Mouse (Mus musculus): ENCODE measurements around the gene Entpd2. TPM values are rescaled to one million over a fixed set of nuclear protein-coding genes. Genes with fewer than 3 reads are reported as not detected.

Gene Entpd2
- polyA plus RNA-seq, 1 experiment from 2014 or later = not detected

DNA sequence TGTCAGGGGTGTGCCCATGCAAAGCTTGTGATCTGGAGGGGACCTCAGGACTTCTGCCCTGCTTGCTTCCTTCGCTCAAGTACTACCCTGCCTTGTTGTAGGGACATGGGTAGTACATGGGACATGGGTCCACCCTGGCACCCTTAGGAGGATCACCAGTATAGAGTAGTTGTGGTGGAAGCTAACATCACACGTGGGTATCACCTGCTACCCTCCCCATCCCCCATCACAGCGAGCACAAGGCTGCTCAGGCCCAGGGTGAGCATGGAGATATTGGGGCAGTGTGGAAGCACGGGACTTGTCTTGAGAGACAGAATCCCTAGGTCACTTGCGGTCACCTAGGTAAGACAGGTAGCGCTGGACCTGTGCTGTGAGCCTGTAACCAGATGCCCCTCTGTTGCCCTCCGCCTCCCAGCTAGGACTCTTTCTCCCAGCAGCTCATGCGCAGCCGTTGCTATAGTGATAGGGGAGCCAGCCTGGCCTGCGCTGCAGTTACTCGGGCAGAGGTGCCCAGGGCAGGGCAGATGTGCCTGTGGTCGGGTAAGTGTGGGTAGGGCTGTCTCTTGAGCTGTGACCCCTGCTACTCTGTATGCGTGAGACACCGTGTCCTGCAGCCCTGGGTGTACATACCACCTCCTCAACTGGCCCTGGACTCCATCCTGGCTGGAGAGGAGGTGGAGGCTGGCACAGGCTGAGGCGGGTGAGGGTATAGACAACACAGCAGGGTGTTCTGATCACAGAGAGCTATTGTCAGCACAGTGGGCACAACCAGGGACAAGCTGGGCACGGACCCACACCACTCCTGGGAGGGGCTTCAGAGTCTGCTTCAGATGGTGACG is 34.9 kb downstream of the Entpd2 start:
- Histone ChIP-seq H3K27me3 (ENCODE audit: control insufficient read depth, insufficient read depth, low read length) (peaks cover 10% of the 10 kb centered on the region; the same call in 1 of the 2 replicates), H3K4me2 (ENCODE audit: low read depth) (no peak overlapping the region), H3K27ac (ENCODE audit: low read depth, low read length) (no peak overlapping the region), H3K4me1 (ENCODE audit: control insufficient read depth, insufficient read depth, low read length) (0 out of 2 replicates have a peak, but pooled peaks cover 3% of the 10 kb centered on the region), H3K9ac (ENCODE audit: low read length) (no peak overlapping the region), H3K4me3 (ENCODE audit: low read depth, low read length) (no peak overlapping the region), H3K9me3 (ENCODE audit: control insufficient read depth, low read length) (no peaks in the 10 kb centered on the region), H3K36me3 (ENCODE audit: control insufficient read depth, insufficient read depth, low read length) (no peaks in the 10 kb centered on the region; the same call in 1 of the 2 replicates)
- ATAC-seq (ENCODE audit: insufficient read depth, low FRiP score, low TSS enrichment) (no peak), DNase-seq (ENCODE audit: low spot score) (no peak)
- 75% methylated on average over 17 of the region's 17 CpGs for WGBS

GRCm38 (mm10) chr2:25431308-25431855 is 35.7 kb downstream of the Entpd2 start:
- no peaks in the 10 kb centered on the region; the same call in 1 of the 2 replicates for H3K36me3 ChIP-seq (ENCODE audit: control insufficient read depth, insufficient read depth, low read length)
- H3K9ac ChIP-seq (ENCODE audit: low read length) = no peak overlapping the region
- H3K4me1 ChIP-seq (ENCODE audit: control insufficient read depth, insufficient read depth, low read length) = 0 out of 2 replicates have a peak, but pooled peaks cover 3% of the 10 kb centered on the region
- no peak overlapping the region for H3K4me3 ChIP-seq (ENCODE audit: low read depth, low read length)
- 38% methylated on average over 6 of the region's 6 CpGs for WGBS
- no peak overlapping the region for H3K27ac ChIP-seq (ENCODE audit: low read depth, low read length)
- H3K27me3 ChIP-seq (ENCODE audit: control insufficient read depth, insufficient read depth, low read length) = peaks cover 6% of the 10 kb centered on the region; the same call in 1 of the 2 replicates
- ATAC-seq (ENCODE audit: insufficient read depth, low FRiP score, low TSS enrichment) (no peak), DNase-seq (ENCODE audit: low spot score) (no peak)
- no peaks in the 10 kb centered on the region for H3K9me3 ChIP-seq (ENCODE audit: control insufficient read depth, low read length)
- no peak overlapping the region for H3K4me2 ChIP-seq (ENCODE audit: low read depth)

DNA sequence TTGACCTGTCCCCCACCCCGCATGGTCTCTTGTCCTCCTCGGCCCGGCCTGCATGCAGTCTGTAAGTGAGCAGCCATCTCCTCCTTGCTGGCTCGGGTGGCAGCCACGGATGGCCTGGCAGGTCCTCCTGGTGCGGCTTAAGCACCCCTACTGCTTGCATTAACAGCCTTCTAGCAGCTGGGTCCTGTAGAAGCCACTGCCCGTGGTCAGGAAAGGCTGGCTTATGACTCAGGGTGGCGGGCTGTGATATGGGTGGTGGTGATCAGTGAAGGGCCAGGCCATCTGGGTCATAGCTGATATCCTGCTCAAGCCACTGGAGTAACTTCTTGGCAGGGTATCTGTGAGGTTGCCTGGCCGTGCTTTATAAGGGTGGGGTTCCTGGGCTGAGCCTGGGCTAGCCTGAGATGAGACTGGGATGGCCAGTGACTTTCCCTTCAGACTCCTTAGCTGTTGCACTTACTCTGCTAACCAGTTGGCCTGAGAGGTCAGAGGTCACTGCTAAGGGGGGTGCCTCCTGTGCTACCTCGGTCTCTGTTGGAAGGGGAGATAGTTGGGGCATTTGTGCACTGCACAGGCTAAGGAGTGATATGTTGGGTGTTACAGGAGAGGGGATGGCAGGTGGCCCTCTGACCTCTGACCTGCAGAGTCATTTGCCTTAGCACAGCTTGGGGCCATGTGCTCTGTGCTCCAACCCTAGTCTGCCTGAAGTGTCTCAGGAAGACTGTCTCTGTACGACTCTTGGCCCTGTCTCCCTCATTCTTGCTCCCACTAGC is 36.8 kb downstream of the Entpd2 start:
- no peak for DNase-seq (ENCODE audit: low spot score)
- Histone ChIP-seq H3K4me3 (ENCODE audit: low read depth, low read length) (no peak overlapping the region), H3K27ac (ENCODE audit: low read depth, low read length) (no peak overlapping the region), H3K9ac (ENCODE audit: low read length) (no peak overlapping the region), H3K4me2 (ENCODE audit: low read depth) (no peak overlapping the region), H3K9me3 (ENCODE audit: control insufficient read depth, low read length) (no peaks in the 10 kb centered on the region), H3K27me3 (ENCODE audit: control insufficient read depth, insufficient read depth, low read length) (peaks cover 6% of the 10 kb centered on the region; the same call in 1 of the 2 replicates), H3K36me3 (ENCODE audit: control insufficient read depth, insufficient read depth, low read length) (no peaks in the 10 kb centered on the region; the same call in 1 of the 2 replicates), H3K4me1 (ENCODE audit: control insufficient read depth, insufficient read depth, low read length) (0 out of 2 replicates have a peak, but pooled peaks cover 3% of the 10 kb centered on the region)
- ATAC-seq (ENCODE audit: insufficient read depth, low FRiP score, low TSS enrichment) = no peak
- 75% methylated on average over 11 of the region's 11 CpGs for WGBS

- Histone ChIP-seq H3K4me3 (ENCODE audit: low read depth, low read length) (no peak overlapping the region), H3K27ac (ENCODE audit: low read depth, low read length) (no peak overlapping the region), H3K9ac (ENCODE audit: low read length) (no peak overlapping the region), H3K4me2 (ENCODE audit: low read depth) (no peak overlapping the region), H3K4me1 (ENCODE audit: control insufficient read depth, insufficient read depth, low read length) (0 out of 2 replicates have a peak, but pooled peaks cover 3% of the 10 kb centered on the region), H3K27me3 (ENCODE audit: control insufficient read depth, insufficient read depth, low read length) (peaks cover 6% of the 10 kb centered on the region; the same call in 1 of the 2 replicates), H3K9me3 (ENCODE audit: control insufficient read depth, low read length) (no peaks in the 10 kb centered on the region), H3K36me3 (ENCODE audit: control insufficient read depth, insufficient read depth, low read length) (no peaks in the 10 kb centered on the region; the same call in 1 of the 2 replicates)
- ATAC-seq (ENCODE audit: insufficient read depth, low FRiP score, low TSS enrichment) = no peak
- DNase-seq (ENCODE audit: low spot score) = no peak
- 88% methylated on average over 17 of the region's 17 CpGs for WGBS
Measured at GRCm38 (mm10) chr2:25433101-25433500, 37.4 kb downstream of the Entpd2 start.

GRCm38 (mm10) chr2:25434292-25434691 is 38.6 kb downstream of the Entpd2 start:
- H3K4me3 ChIP-seq (ENCODE audit: low read depth, low read length) = no peak overlapping the region
- peaks cover 3% of the 10 kb centered on the region; the same call in 1 of the 2 replicates for H3K36me3 ChIP-seq (ENCODE audit: control insufficient read depth, insufficient read depth, low read length)
- H3K9ac ChIP-seq (ENCODE audit: low read length) = no peak overlapping the region
- H3K9me3 ChIP-seq (ENCODE audit: control insufficient read depth, low read length) = no peaks in the 10 kb centered on the region
- WGBS = 90% methylated on average over 8 of the region's 8 CpGs
- ATAC-seq (ENCODE audit: insufficient read depth, low FRiP score, low TSS enrichment) (no peak), DNase-seq (ENCODE audit: low spot score) (no peak)
- H3K27ac ChIP-seq (ENCODE audit: low read depth, low read length) = no peak overlapping the region
- H3K27me3 ChIP-seq (ENCODE audit: control insufficient read depth, insufficient read depth, low read length) = peaks cover 6% of the 10 kb centered on the region; the same call in 1 of the 2 replicates
- no peak overlapping the region for H3K4me2 ChIP-seq (ENCODE audit: low read depth)
- H3K4me1 ChIP-seq (ENCODE audit: control insufficient read depth, insufficient read depth, low read length) = 0 out of 2 replicates have a peak, but pooled peaks cover 3% of the 10 kb centered on the region

- no peak overlapping the region for H3K4me2 ChIP-seq (ENCODE audit: low read depth)
- H3K4me3 ChIP-seq (ENCODE audit: low read depth, low read length) = no peak overlapping the region
- H3K36me3 ChIP-seq (ENCODE audit: control insufficient read depth, insufficient read depth, low read length) = peaks cover 3% of the 10 kb centered on the region; the same call in 1 of the 2 replicates
- ATAC-seq (ENCODE audit: insufficient read depth, low FRiP score, low TSS enrichment) = no peak
- no peaks in the 10 kb centered on the region for H3K9me3 ChIP-seq (ENCODE audit: control insufficient read depth, low read length)
- H3K4me1 ChIP-seq (ENCODE audit: control insufficient read depth, insufficient read depth, low read length) = no peaks in the 10 kb centered on the region
- 96% methylated on average over 10 of the region's 10 CpGs for WGBS
- DNase-seq (ENCODE audit: low spot score) = no peak
- no peaks in the 10 kb centered on the region for H3K27me3 ChIP-seq (ENCODE audit: control insufficient read depth, insufficient read depth, low read length)
- no peak overlapping the region for H3K9ac ChIP-seq (ENCODE audit: low read length)
- H3K27ac ChIP-seq (ENCODE audit: low read depth, low read length) = no peak overlapping the region
Measured at GRCm38 (mm10) chr2:25436286-25436820, 40.7 kb downstream of the Entpd2 start.

DNA sequence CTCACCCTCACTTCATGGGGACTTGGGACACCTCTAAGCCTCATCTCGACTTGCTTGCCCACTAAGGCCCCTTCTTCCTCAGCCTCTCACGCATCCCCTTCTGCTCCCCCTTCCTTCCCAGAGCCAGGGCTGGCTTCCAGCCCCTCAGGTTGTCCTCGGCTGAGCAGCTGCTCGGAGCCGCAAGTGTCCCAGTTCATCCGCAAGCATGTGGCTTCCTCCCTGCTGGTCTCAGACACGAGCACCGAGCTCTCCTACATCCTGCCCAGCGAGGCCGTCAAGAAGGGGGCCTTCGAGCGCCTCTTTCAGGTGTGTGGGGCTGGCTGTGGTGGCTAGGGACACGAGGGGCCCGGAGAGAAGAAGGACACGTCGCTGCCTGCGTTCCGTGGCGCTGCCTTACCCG is 45.4 kb downstream of the Entpd2 start:
- Histone ChIP-seq H3K4me1 (ENCODE audit: control insufficient read depth, insufficient read depth, low read length) (no peaks in the 10 kb centered on the region), H3K4me2 (ENCODE audit: low read depth) (no peak overlapping the region), H3K4me3 (ENCODE audit: low read depth, low read length) (no peak overlapping the region), H3K9me3 (ENCODE audit: control insufficient read depth, low read length) (no peaks in the 10 kb centered on the region), H3K36me3 (ENCODE audit: control insufficient read depth, insufficient read depth, low read length) (peaks cover 3% of the 10 kb centered on the region), H3K27ac (ENCODE audit: low read depth, low read length) (no peak overlapping the region), H3K27me3 (ENCODE audit: control insufficient read depth, insufficient read depth, low read length) (no peaks in the 10 kb centered on the region), H3K9ac (ENCODE audit: low read length) (no peak overlapping the region)
- ATAC-seq (ENCODE audit: insufficient read depth, low FRiP score, low TSS enrichment) (no peak), DNase-seq (ENCODE audit: low spot score) (no peak)
- WGBS = 91% methylated on average over 20 of the region's 20 CpGs

DNA sequence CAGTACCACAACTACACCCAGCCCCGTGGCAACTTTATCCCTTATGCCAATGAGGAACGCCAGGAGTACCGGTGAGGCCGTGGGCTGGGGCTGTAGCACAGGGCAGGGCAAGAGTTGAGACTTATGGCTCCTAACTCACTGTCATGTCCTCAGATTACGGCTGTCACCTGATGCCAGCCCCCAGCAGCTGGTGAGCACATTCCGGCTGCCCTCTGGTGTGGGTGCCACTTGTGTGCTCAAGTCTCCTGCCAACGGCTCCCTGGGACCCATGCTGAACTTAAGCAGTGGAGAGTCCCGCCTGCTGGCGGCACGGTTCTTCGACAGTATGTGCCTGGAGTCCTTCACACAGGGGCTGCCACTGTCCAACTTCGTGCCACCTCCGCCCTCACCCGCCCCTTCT is 47.0 kb downstream of the Entpd2 start:
- H3K36me3 ChIP-seq (ENCODE audit: control insufficient read depth, insufficient read depth, low read length) = peaks cover 3% of the 10 kb centered on the region
- no peaks in the 10 kb centered on the region for H3K9me3 ChIP-seq (ENCODE audit: control insufficient read depth, low read length)
- H3K27me3 ChIP-seq (ENCODE audit: control insufficient read depth, insufficient read depth, low read length) = no peaks in the 10 kb centered on the region
- ATAC-seq (ENCODE audit: insufficient read depth, low FRiP score, low TSS enrichment) (no peak), DNase-seq (ENCODE audit: low spot score) (no peak)
- H3K27ac ChIP-seq (ENCODE audit: low read depth, low read length) = no peak overlapping the region
- H3K9ac ChIP-seq (ENCODE audit: low read length) = no peak overlapping the region
- WGBS = 94% methylated on average over 14 of the region's 14 CpGs
- H3K4me1 ChIP-seq (ENCODE audit: control insufficient read depth, insufficient read depth, low read length) = no peaks in the 10 kb centered on the region
- no peak overlapping the region for H3K4me3 ChIP-seq (ENCODE audit: low read depth, low read length)
- H3K4me2 ChIP-seq (ENCODE audit: low read depth) = no peak overlapping the region

All from neural tube, embryonic 11.5 days (tissue).